Mouse (Mus musculus): ENCODE results near the gene Otud5.
"Not testable (repeated sequence)": the region's sequence is repeated elsewhere in the genome, so short reads cannot be mapped to it uniquely, and the experiment has no call there.

The Otud5 gene

DNA sequence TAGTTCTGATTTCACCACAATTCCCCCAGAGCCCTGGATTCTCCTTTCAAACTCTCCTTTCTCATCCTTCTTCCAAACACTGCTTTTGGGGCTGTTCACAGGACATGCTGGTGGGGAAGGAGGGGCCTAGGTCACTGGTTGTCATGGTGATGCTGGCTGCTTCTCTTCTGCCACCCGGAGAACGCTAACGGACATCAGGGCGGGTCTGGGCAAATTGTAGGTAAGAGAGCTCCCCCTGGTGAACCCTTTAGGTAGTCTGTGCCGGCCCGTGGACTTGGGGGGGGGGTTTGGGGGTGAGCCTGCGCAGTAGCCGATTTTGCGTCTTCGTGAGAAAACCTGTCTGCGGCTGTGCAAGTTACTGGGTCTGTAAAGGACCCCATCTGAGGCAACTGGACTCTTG is 38.7 kb downstream of the Otud5 start:
- peak; percentile 55 for DNase-seq (ENCODE audit: extremely low spot score, low spot score)

DNA sequence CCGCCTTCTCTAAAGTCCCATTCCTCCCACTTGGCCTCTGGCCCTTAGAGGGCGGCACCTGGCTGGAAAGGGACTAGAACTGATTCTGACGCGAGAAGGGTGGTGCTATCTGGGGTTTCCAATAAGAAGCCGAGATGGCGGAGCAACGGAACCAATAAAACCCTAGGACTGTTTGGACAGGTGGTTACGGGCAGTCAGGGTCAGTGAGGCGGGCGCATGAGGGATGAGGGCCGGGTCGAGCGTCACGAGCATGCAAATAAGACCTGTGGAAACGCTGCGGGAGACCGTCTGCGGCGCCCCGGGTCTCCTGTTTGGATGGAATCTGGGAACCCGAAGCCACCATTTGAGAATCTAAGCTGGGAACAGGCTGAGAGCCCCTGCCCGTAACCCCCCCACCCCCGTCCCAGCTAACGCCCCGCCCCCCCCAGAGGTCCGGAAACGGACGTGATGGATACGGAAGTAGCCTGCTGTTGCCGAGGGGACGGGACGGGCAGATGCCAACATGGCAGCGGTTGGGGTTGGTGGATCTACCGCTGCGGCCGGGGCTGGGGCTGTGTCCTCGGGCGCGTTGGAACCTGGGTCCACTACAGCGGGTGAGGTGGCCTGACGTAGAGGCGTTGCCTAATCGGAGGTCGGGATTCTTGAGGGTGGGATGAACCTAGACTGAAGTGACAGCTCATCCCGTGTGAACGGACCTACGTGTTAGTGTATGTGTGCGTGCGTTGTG is 42.8 kb downstream of the Otud5 start, which contains the start of gene Slc35a2:
Slc35a2 (plus strand) TSS at position 188 of the 727 bp plus-strand sequence.
- peak; percentile 65 for DNase-seq (ENCODE audit: extremely low spot score, low spot score)

DNA sequence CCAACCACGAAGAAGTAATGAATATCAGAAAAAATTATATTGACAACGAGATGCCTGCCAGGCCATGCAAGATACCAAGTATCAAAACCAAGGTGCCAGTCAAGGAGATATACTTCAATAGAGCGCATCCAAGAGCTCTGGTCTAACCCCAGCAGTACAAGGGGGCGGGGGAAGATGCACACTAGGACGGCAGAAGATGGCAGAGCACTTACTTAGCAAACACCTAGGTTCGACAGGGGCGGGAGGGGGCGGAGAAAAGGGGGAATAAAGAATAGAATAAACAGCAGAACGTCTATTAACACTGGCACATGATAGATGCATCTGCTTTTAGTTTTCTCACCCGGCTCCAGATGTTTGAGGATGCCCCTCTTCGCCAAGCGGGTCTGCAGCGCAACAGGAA is 57.0 kb downstream of the Otud5 start:
- DNase-seq (ENCODE audit: extremely low spot score, low spot score), result no peak

DNA sequence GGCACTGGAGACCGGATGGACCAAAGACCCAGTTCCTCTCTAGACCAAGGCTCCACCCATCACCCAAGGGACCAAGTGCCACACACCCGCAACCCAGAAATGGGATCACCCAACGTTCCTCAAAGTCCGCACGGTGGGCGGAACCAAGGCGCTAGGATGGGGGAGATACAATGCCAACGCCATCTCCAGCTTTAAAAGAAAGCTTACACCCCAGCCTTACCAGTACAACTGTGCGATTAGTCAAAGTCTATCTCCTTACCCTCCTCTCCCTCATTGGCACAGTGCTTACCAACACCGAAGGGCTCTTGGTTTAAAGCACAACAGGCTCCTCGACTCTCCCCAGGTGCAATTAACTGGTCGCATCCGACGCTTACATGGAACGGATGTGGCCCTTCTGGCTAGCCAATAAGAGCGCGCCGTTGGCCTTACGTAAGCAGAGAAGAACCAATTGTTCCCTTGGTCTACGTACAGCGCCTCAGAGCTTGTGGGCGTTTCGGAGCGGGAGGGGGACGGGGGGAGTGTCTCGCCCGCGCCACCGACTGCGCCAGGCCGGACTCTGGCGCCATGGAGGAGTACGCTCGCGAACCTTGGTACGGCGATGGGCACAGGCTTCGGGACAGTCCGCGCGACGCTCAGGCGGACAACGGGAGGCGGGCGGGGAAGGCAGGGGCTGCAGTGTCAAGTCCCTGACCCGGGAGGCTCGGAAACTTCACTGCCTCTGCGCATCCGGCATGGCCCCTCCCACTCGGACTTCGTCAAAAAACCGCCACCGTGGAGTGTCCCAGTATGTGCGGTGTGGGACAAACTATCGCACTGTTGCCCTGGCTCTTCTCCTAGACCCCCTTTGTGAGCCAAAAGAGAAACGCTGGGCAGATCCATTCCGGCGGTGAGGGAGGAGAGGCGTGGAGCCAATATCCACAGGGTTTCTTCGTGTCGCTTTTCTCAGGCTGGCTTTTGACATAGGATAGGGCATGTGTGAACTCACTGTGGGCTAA is 58.0 kb downstream of the Otud5 start, which contains the start of the genes Pqbp1 and Timm17b:
Pqbp1 (minus strand) TSS at position 390 of the 995 bp plus-strand sequence.
Timm17b (plus strand) TSS at position 478 of the 995 bp plus-strand sequence.
- peak; percentile 79 for DNase-seq (ENCODE audit: extremely low spot score, low spot score)

DNA sequence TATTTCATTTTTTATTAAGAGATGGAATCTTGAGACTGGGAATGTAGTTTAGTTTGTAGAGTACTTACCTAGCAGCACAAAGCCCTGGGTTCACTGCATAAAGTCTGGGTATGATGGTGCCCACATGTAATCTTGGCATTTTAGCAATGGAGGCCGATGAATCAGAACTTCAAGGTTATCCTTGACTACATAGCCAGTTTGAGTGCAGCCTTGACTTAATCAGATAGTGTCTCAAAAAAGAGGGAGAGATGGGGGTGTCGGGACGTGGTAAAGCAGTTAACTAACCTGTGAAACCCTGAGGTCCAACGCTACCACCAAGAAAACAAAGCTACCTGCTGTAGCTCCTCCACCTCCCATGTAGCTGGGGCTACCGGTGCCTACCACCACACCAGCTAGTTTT is 63.3 kb downstream of the Otud5 start:
- DNase-seq (ENCODE audit: extremely low spot score, low spot score), result no peak

DNA sequence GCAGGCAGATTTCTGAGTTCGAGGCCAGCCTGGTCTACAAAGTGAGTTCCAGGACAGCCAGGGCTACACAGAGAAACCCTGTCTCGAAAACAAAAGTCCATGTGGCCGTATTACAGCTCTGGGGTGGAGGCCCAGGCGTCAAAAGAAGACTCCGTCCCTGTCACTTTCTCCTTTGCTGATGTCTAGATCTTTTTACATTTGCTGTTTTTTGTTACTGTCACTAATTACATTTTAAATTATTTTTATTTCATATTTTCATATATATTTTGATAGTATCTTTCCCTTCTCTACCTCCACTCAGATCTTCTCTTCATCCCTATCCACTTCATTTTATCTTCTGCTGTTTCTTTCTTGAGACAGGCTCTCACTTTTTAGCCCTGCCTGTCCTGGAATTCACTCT is 66.6 kb downstream of the Otud5 start, which contains the start of gene Gm10491:
Gm10491 (minus strand) TSS at position 101 of the 400 bp plus-strand sequence.
- DNase-seq (ENCODE audit: extremely low spot score, low spot score), result no peak

DNA sequence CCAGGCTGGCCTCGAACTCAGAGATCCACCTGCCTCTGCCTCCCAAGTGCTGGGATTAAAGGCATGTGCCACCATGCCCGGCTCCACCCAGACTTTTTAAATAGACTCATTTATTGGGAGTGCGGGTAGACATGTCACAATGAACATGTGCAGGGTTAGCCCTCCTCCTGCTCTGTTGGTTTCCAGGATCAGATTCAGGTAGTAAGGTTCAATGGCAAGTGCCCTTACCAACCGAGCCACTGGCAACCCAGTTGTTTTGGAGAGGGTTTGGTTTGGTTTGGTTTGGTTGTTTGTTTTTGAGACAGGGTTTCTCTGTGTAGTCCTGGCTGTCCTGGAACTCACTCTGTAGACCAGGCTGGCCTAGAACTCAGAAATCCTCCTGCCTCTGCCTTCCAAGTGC is 68.1 kb downstream of the Otud5 start, which contains the start of gene Gm10490:
Gm10490 (plus strand) TSS at position 301 of the 400 bp plus-strand sequence.
- not testable (repeated sequence) for DNase-seq (ENCODE audit: extremely low spot score, low spot score)

DNA sequence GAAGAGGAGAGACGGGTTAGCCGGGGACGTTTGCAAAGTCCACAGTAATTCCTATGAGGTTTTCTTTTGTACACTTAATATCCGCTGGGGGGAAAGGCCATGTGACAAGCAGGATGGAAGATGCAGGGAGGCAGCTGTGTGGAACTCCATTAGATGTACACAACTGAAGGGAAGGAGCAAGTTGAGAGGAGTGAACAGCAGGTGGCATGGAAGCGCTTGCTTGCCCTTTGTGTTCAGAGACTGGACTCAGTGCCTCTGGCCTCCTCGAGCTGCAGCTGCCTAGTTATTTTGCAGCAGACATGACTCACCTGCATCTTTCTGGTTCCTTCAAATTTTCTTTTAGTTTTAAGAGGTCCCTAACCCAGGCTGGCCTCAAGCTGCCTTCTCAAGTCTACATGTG is 69.3 kb downstream of the Otud5 start:
- no peak for DNase-seq (ENCODE audit: extremely low spot score, low spot score)

DNA sequence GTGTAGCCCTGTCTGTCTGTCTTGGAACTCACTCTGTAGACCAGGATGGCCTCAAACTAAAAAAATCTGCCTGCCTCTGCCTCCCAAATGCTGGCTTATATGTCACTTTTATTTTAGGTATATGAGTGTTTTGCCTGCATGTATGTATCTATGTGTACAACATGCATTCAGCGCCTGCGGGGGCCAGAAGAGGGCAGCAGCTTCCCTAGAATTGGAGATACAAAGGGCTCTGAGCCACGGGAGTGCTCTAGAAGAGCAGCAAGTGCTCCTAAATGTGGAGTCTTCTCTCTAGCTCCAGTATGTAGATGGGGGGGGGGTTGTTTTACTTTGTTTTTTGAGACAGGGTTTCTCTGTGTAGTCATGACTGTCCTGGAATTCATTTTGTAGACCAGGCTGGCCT is 74.5 kb downstream of the Otud5 start:
- DNase-seq (ENCODE audit: extremely low spot score, low spot score), result not testable (repeated sequence)

DNA sequence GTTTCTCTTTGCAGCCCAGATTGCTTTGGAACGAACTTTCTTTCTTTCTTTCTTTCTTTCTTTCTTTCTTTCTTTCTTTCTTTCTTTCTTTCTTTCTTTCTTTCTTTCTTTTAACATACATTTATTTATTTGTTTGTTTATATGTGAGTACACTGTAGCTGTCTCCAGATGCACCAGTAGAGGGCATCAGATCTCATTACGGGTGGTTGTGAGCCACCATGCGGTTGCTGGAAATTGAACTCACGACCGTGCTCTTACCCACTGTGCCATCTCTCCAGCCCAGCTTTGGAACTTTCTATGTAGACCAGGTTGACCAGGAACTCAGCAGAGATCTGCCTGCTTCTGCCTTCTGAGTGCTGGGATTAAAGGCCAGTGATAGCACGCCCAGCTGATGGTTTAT is 76.8 kb downstream of the Otud5 start:
- not testable (repeated sequence) for DNase-seq (ENCODE audit: extremely low spot score, low spot score)

DNA sequence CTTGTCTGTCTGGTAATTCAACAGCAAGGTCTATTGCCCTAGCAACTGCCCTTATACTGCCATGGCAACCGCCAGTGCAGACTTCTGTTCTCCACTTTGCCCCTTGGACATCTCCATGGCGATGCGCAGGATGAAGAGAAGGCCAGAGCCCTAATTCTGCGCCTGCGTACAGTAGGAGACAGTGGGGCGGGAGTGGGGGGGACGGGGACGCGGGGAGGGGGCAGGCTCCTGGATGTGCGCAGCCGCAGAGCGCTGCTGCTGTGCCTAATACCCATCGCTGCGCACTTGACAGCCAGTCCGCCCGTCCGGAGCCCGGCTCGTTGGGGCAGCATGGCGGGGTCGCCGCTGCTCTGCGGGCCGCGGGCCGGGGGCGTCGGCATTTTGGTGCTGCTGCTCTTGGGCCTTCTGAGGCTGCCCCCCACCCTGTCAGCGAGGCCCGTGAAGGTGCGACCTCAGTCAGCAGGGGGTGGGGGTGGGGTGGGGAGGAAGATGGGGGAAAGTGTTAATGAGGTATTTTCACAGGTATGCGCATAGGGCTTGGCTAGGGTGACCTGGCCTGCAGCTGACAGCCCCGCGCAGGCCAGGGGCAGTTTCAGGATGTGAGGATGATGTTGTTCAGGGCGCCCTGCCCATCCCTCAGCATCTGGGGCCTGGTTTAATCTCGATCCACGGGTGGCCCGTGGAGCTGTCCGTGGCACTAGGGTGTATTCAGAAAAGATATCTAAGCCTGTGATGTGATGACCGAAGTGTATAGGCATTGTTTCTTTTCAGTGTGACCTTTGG is 78.6 kb downstream of the Otud5 start, which contains the start of gene Pcsk1n:
Pcsk1n (plus strand) TSS at position 222 of the 783 bp plus-strand sequence.
- DNase-seq (ENCODE audit: extremely low spot score, low spot score), result peak; percentile 42

DNA sequence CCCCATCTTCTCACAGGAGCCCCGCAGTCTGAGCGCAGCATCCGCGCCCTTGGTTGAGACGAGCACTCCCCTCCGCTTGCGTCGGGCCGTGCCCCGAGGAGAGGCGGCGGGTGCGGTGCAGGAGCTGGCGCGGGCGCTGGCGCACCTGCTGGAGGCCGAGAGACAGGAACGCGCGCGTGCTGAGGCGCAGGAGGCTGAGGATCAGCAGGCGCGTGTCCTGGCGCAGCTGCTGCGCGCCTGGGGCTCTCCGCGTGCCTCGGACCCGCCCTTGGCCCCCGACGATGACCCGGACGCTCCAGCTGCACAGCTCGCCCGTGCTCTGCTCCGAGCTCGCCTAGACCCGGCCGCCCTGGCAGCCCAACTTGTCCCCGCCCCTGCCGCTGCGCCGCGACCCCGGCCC is 80.9 kb downstream of the Otud5 start:
- peak; percentile 35 for DNase-seq (ENCODE audit: extremely low spot score, low spot score)
